Mouse (Mus musculus) small intestine, adult 10 weeks (tissue): ENCODE data around the gene Rnf223. TPM values are rescaled to one million over a fixed set of nuclear protein-coding genes. Genes with fewer than 3 reads are reported as not detected.

Experiments
- polyA plus RNA-seq: library from polyadenylated mRNA; stranded (reverse); fragments of 350-450 nt; fragmentation: Illumina TruSeq; extraction: RNeasy Lipid Tissue Mini Kit (QIAGEN cat#74804); gene quantifications from one replicate; pipeline ENCODE4 v1.2.3, GENCODE M21; 2014; ENCODE audit warnings: low replicate concordance

Rnf223 gene
- polyA plus RNA-seq: not detected

GRCm38 (mm10) chr4:156130436-156130835 is at the start of gene Rnf223:
Gene Rnf223, plus strand, starts transcription at chr4:156130513.

GRCm38 (mm10) chr4:156109570-156110331 is 20.6 kb upstream of the Rnf223 start, which contains the start of gene 9430015G10Rik:
Gene 9430015G10Rik, plus strand, starts transcription at chr4:156109982.

Other genes starting within 250 kb of the Rnf223 start
- gene Pusl1, start 238.7 kb upstream of the Rnf223 start, polyA plus RNA-seq: 0.59 TPM
- gene Acap3, start 238.7 kb upstream of the Rnf223 start, polyA plus RNA-seq: not detected
- gene Ube2j2, start 186.7 kb upstream of the Rnf223 start, polyA plus RNA-seq: 143 TPM
- gene C1qtnf12, start 168.2 kb upstream of the Rnf223 start, polyA plus RNA-seq: 15.7 TPM
- gene B3galt6, start 137.9 kb upstream of the Rnf223 start, polyA plus RNA-seq: 3.5 TPM
- 126 TPM for gene Sdf4, start 137.6 kb upstream of the Rnf223 start, polyA plus RNA-seq
- not detected for gene Tnfrsf4, start 116.7 kb upstream of the Rnf223 start, polyA plus RNA-seq
- gene Tnfrsf18, start 104.3 kb upstream of the Rnf223 start, polyA plus RNA-seq: not detected
- gene Ttll10, start 71.1 kb upstream of the Rnf223 start, polyA plus RNA-seq: 0.59 TPM
- 1.2 TPM for gene 9430015G10Rik, start 20.5 kb upstream of the Rnf223 start, polyA plus RNA-seq
- 20.5 TPM for gene Agrn, start 67.0 kb downstream of the Rnf223 start, polyA plus RNA-seq
- not detected for gene Isg15, start 70.3 kb downstream of the Rnf223 start, polyA plus RNA-seq
- 0.67 TPM for gene AW011738, start 72.8 kb downstream of the Rnf223 start, polyA plus RNA-seq
- not detected for gene Perm1, start 85.4 kb downstream of the Rnf223 start, polyA plus RNA-seq
- gene Plekhn1, start 104.3 kb downstream of the Rnf223 start, polyA plus RNA-seq: 5.9 TPM
- 2.5 TPM for gene Noc2l, start 105.5 kb downstream of the Rnf223 start, polyA plus RNA-seq
- not detected for gene Samd11, start 125.1 kb downstream of the Rnf223 start, polyA plus RNA-seq
- not detected for gene Vmn2r-ps159, start 200.6 kb downstream of the Rnf223 start, polyA plus RNA-seq